Mouse (Mus musculus) cerebellum, adult 2 months (tissue): ENCODE data around the gene Ciart.

Experiments used
- CTCF ChIP-seq: fragments of 200-500 bp; IDR thresholded peaks from 2 replicates; pipeline ENCODE4 v1.5.1; 2011; ENCODE audit warnings: low read depth, mild to moderate bottlenecking, control low read depth, low read length, moderate library complexity, borderline replicate concordance; ENCODE audit not compliant: insufficient read depth
- POLR2A ChIP-seq: fragments of 200-500 bp; IDR thresholded peaks from 2 replicates; pipeline ENCODE4 v1.6.1; 2011; ENCODE audit warnings: low read length, control low read depth, borderline replicate concordance; ENCODE audit not compliant: insufficient read depth

DNA sequence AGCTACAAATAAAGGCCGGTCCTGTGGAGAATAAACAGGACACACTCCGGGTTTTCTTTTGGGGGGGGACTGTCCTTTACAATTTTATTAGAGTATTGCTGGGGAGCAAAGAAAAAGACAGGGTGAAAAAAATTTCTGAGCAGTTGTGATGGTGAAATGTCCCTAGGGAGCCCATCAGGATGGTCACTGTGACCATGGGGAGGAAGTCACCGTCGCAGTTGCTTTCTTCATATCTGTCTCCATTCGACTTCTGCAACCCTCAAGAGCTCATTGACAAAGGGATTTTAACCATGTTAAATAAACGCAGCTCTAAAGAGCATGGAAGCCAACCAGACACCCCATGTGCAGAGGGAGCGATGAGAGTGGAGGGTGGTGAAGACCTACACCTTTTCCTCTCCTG, 34.7 kb upstream of the Ciart start:
- TF ChIP-seq POLR2A (no peak), CTCF (no peak)
